Mouse (Mus musculus): Measurements from ENCODE around the gene Snapc4. TPM values are rescaled to one million over a fixed set of nuclear protein-coding genes. Genes with fewer than 3 reads are reported as not detected.
"Not testable (repeated sequence)": the region's sequence is repeated elsewhere in the genome, so short reads cannot be mapped to it uniquely, and the experiment has no call there.

Snapc4 gene
- polyA plus RNA-seq (2012; rRNA removed) = 30.7 and 32.0 TPM in 2 replicates

DNA sequence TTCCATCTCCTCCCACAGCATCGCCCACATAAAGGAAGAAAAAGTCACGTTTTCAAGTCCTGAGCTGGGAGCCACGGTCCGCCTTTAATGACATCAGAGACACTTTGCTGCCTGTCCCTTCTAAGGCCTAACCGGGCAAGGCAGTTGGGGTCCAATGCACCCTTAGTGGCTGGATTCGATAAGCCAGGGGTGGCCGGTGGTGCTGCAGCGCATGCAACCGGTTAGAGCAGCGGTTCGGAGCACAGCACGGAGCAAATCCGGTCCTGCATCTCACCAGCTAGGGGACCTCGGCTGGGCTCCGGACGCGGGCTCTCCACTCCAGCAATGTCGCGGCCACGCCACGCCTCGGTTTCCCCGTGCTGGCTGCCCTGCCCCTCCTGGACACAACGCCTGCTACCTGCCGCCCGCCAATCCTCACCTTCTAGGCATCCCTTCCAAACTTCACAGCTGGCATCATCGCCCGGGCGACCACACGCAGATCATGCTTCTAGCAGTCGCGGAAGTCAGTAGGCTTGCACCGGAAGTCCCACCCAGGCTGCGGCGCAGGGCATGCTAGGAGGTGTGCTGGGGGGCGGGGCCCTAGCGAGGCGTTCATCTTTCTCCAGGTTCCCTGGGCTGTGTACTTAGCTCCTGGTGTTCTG lies at the start of gene Snapc4:
Gene Snapc4 (minus strand): TSS at position 523 of the 641 bp plus-strand sequence.
- DNase-seq (ENCODE audit: low spot score) = peak; percentile 61

DNA sequence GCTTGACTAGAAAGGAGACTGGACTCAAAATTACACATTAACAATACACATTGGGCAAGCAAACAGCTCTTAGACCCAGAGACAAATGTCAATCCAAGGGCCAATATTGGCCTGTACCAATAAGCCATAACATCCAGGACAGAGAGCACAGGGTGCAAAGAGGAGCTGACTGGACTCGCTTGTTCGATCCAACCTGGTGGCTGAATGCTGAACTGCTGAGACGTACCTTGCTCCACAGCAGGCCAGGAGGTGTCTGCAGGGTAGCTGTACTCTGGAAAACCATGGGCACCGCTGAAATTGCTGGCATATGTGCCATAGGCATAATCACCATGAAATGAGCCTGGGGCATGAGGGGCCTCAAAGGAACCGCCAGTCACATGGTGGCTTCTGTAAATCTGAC lies 49.4 kb upstream of the Snapc4 start:
- DNase-seq (ENCODE audit: low spot score) = no peak

DNA sequence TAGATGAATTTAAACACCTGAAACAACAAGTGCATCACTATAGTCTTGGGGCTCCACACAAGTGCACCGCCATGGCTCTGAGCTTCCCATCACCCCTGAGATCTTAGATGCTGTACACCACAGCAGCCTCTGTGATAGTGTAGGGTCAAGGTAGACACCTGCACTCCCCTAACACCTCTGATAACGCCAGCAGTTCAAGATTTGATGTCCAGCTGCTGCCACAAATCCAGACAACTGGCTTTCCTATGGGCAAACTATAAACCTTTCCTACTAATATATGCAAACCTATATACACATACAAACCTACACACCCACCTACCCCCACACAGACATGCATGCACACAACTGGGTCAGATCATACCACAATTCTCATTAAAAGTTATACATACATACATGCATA lies 44.1 kb upstream of the Snapc4 start:
- DNase-seq (ENCODE audit: low spot score) = no peak

DNA sequence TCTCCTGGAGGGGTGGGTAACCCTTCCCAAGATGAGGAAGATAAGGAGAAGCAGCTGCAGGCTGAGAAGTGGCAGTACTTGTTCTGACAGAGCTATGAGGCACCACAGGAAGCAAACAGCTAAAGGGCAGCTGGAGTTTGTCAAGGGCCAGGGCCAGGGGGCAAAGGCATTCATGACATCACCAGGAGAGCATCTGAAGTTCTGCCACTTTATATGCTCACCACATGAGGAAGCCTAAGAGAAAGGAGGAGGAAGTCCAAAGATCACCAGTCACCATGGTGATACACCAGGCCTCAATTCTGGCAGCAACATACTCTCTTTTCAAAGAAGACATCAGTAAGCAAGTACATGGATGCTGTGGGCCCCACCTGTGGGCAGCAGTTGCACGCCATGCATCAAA lies 42.6 kb upstream of the Snapc4 start:
- no peak for DNase-seq (ENCODE audit: low spot score)

DNA sequence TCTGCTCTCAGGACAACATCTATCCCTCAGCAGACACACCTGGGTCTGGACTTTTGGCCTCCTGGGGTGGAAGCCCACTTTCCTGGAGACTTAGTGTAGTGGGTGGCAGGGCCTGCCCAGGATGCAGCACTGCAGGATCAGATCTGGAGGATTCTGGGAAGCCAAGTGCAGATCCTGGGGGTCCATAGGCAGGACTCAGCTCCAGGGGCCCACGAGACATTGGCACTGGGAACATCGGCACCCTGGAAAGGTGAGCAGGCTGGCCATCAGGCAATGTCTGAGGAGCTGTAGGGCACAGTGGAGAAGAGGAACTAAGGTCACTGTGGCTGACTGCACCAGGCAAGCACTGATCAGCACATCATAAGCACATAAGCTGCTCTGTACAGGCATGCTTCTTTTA lies 41.5 kb upstream of the Snapc4 start:
- no peak for DNase-seq (ENCODE audit: low spot score)

DNA sequence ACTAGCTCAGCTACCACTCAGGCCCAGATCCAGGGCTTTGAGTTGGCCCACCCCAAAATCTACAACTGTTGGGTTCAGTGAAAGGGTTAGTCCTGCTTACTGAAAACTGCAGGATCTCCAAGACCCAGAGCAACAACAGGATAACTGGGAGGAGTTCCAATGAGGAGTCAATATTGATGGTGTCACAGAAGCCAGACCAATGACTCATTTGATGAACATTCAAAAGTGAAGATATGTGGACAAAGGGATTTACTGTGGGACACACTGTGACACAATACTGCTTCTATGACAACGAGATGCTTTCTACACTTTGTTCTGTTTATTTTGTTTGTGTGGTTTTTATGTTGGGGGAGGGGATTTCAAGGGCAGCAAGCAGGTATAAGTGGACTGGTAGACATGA lies 37.7 kb upstream of the Snapc4 start:
- no peak for DNase-seq (ENCODE audit: low spot score)

DNA sequence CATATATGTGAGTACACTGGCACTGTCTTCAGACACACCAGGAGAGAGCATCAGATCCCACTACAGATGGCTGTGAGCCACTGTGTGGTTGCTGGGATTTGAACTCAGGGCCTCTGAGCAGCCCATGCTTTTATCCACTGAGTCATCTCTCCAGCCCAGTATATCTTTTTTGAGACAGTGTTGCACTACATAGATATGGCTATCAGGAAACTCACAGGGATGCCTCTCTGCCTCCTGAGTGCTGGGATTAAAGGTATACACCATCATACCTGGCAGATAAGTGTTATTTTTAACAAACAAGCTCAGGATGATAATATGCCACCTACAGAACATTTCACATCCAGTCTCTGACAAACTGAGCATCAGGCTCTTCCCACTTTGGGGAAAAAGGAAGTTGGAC lies 36.6 kb upstream of the Snapc4 start:
- no peak for DNase-seq (ENCODE audit: low spot score)

DNA sequence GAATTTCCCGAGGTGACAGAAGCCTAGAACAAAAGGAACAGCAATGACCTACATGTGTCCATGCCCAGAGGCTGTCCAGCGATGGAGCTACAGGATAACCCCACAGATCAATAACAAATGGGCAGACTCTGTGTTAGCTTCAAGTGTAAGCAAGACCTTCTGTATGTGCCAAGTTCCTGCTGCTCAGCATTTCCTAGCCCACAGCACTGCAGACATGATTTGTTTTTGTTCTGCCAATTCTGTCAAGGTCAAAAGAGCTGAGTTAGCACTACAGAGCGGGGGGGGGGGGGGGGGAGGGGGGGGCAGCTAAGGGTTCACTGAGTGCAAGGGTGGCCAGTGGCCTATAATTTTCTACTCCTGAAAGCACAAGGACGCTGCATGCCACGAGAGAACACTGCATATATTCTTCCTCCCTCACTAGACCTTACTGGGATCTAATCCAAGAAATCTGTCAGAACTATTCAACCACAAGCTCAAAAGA lies 30.5 kb upstream of the Snapc4 start:
- DNase-seq (ENCODE audit: low spot score) = no peak

DNA sequence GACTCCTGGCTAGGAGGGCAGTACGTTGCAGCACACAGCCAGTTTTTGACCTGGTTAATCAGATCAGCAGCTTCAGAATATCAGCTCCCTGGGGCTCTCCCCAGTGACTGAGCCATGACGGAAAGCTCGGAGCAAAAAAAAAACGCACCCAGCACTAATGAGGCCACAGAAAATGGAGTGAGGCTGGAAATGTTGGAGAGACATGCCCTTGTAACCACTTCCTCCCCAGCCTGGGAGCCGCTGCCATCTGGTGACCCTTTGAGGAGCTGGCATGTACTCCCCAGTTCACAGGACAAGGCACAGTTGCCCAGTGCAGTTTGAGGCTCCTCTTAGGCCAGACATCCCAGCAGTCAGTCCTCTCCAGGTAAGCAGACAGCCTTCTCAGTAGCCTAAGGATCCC lies 29.6 kb upstream of the Snapc4 start:
- DNase-seq (ENCODE audit: low spot score) = no peak

DNA sequence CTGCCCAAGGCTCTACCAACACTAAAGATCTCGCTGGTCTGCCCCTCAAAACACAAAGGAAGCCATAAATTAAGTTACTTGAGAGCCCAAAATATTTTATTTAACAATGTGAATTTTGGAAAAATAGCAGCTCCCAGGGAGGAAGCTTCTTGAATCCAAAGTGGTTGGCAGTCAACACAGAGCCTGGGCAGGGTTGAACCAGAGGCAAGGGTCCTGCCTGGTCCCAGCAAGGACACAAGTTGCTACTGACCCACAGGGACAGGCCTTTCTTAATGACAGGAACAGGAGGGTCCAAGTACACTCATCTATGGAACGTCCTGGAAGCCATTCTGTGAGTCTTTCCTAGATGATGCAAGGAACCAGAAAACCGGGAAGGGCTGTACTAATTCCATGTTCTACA lies 28.9 kb upstream of the Snapc4 start:
- no peak for DNase-seq (ENCODE audit: low spot score)

DNA sequence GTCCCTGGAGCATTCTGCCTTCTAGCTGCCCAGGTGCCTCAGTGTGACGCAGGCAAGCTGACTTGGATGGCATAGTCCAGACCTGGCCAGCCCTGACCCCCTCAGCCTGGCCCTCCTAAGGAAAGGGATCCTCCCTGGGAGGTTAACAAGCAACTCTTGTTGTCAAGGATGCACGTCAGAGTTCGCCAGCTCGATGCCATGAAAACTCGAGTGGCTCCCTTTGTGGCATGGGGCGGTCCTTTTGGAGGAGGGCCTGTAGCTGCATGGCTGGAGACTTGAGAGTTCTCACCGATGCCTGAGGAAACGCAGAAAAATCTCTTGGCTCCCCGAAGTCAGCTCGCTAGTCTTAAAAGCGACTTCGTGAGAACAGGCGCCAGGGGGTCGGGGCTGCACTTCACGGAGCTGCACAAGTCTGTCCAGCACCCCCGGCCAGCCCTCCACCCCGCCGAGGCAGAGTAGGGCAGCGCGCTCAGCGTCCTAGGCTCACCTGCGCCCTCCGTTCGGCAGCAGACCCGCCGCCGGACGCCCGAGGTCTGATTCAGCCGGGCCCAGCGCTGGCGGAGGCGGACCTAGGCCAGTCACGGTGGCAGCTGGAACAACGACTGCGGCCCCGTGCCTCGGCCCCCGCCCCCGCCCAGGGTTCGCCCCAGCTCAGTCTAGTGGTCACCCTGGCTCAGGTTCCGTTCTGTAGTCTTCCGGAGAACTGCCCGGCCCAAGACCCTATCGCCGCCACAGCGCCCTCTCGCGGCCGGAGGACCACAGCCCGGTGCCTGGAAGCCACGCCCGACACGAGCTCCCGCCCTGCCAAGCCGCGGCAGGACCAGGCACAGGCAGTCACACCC lies 28.3 kb upstream of the Snapc4 start, which contains the start of gene Inpp5e:
Gene Inpp5e (minus strand): TSS at position 689 of the 842 bp plus-strand sequence.
- DNase-seq (ENCODE audit: low spot score) = peak; percentile 100

DNA sequence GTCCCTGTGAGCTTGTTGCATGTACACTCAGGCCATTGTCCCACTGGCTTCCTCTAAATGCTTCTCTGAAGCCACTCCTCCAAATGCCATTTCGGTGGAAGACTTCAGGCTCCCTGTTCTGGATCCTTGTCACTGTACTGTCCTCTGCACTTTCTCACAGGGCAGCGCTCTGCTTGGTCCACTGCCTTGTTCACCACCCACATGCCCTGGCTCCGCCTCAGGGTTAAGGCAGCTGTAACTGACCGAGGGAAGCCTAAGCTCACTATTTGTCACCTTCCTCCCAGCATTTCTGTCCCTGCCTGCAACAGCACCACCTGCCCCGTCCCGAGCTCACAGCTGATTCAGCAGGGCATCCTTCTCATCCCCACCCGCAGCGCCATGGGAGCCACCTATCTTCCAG lies 22.9 kb upstream of the Snapc4 start:
- no peak for DNase-seq (ENCODE audit: low spot score)

DNA sequence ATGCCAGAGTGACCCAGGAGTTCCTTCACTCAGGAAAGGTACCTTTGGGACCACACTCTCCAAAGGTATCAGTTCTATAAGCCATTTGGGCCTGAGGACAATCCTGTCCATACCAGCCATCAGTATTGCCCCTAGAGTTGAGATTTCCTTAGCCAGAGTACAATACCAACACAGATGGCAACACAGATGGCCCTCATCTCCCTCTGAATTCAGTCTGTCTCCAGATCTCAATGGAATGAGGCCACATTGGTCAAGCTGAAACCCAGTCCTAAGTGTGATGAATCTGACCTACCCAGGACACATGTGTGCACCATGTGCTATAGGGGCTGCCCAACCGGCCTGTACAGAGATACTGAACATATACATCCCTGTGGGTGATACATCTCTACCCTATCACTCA lies 21.8 kb upstream of the Snapc4 start:
- no peak for DNase-seq (ENCODE audit: low spot score)

DNA sequence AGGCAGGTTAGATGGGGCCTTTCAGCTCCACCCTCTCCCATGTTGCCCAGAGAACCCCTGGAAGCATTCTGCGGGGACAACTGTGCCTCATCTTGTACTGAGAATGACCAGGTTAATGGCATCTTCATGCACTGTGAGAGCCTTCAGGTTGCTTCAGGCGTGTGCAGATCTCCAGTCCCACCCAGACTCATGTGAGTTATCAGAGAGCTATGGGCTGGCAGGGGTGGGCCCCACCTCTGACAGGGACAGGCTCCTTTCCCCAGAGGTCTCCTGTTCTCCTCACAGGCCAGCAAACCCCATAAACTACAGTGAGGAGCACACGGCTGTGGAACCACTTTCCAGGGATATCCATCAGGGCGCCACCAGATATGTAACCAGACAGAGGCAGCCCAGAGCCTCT lies 20.6 kb upstream of the Snapc4 start:
- no peak for DNase-seq (ENCODE audit: low spot score)

DNA sequence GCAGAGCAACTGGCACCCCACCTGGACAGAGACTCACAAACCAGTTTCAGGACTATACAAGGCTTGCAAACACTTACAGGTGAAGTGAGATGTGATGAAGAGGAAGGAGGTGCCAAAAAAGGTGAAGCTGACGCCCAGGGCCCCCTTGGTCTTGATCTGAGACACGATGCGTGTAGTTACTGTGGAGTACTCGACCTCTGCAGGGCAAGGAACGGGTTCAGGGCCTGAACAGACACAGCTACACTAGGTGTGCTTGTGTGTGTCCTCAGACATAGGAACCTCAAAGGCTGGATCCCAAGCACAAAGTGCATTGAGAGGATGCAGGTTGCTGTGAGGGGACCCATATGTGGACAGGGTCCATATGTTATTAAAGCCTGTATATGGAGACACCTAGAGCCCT lies 19.8 kb upstream of the Snapc4 start:
- DNase-seq (ENCODE audit: low spot score) = no peak

DNA sequence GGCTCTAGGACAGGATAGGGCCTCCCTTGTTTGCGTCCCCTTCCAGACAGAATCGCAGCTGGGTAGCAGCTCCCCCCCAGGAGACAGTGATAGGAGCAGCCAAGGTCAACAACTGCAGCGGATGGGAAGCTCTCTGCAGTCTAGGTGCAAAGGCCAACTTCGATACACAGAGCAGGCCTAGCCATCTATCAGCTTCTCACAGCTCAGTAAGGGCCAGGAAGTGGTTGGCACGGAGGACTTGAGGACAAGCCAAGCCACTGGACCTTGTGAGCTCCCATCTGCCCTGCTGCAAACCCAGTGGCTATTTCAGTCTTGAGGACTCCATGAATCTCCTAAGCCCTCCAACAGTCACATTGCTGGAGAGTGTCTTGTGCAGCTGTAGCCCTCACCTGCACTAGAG lies 19.2 kb upstream of the Snapc4 start:
- DNase-seq (ENCODE audit: low spot score) = no peak

DNA sequence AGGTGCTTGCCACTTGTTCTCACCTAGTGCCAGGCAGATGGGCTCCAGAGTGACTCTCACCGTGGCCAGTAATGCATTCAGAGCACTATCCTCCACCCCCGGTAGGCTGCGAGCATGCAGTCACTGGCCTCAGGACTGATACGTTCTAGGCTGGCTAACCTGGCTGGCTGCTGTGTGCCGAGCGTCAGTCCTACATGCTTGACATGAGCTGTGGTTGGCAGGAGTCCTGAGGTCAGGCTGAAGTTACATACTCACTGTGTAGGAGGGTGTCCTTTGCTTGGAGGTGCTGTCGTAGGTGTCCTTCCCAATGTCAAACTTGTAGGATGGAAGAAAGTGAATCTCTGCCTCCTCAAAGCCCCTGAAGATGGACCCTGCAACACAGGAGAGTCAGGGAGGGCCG lies 18.5 kb upstream of the Snapc4 start:
- no peak for DNase-seq (ENCODE audit: low spot score)

DNA sequence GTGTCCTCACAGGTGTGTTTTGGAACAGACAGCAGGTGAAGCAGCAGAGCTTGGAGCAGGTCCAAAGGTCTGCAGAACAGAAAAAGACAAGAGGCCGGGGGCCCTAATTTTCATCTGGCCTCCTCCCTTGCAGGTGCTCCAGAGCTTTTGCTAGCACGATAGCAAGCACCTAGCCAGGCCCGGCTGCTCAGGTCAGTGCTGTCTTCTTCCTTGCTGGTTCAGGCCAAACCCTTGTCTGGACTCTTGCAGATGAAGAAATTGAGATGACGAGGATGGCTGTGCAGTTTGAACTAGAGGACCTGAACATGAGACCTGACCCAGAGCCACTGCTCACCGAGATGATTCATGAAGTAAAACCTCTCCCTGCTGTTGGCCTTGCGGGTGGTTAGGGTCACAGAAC lies 11.2 kb upstream of the Snapc4 start:
- DNase-seq (ENCODE audit: low spot score) = no peak

DNA sequence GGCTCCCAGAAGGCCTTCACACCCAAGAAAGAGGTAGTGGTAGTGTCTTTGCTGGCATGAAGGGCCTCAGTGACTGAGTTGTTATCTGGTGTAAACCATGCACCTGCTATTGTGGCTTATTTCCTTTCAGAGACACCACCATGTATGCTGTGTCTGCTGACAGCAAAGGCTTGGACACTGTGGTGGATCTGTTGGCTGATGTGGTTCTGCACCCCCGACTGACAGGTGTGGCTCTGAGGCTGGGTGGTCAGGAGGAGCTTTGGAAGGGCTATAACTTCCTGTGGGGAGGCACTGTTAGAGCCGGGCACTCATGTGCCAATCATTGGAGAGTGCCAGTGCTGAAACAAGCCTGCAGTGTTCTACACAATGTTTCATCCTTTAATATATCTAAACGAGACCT lies 10.5 kb upstream of the Snapc4 start:
- no peak for DNase-seq (ENCODE audit: low spot score)

DNA sequence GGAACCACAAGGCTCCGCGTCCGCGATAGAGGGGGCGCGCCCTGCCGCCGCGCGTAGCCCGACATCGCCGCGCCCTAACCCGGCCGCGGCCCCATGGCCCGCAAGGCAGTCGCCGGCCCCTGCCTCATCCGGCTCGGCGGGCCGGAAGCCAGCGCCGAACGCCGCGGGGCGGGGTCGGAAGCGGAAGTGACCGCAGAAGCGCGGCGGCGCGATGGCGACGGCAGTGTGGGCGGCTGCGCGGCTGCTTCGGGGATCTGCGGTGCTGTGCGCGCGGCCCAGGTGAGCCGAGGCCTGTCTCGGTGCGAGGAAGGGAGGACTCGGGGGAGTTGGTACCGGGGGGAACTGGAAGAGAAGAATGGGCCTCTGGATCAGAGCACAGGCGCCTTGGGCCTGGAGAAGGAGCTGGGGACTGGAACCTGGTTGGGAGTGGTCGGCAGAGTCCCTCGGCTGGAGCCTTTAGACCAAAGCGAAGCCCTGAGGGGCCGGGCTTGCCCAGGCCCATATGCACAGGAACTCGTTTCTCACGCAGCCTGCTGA lies 8.8 kb upstream of the Snapc4 start, which contains the start of the genes Entr1 and Pmpca:
Gene Entr1 (minus strand): TSS at position 163 of the 537 bp plus-strand sequence.
Gene Pmpca (plus strand): TSS at position 186 of the 537 bp plus-strand sequence.
- DNase-seq (ENCODE audit: low spot score) = peak; percentile 78

DNA sequence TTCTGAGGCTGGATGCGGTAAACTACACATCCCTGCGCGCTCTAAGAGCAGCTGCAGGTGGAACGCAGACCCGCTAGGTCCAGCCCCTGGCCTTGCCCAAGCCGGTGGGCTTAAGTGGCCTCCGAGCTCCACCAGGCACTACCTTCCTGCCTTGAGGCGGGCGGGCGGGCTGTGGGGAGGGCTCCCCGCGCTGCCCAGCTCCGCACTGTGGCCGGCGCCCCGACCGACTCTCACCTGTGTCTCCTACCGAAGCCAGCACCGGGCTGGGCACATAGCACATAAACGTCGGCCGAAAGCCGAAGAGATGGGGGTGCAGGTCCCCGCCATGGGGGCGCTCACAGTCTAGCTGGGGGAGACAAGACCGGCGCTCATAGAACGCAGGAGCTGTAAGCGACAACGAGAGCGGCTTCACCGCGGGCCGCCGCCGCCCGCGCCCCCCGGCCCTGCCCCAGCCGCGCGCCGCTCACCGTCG lies 8.3 kb upstream of the Snapc4 start:
- no peak for DNase-seq (ENCODE audit: low spot score)

DNA sequence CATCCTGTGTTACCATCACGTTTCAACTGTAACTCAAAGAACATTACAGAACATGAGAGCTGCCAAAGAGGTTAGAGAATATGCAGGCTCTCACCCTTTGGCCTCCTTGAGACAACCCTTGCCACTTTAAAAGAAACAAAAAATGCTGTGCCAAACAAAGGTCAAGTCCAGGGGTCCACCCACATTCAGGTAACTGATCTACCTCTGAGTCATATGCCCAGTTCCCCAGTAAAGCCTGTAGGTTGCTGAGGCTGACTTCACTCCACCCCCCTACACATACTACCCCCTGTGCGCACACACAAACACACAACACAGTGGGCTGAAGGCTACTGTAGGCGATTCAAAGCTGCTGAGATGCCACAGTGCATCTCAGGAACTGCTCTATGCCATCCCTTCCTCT lies 7.3 kb upstream of the Snapc4 start:
- DNase-seq (ENCODE audit: low spot score) = no peak

DNA sequence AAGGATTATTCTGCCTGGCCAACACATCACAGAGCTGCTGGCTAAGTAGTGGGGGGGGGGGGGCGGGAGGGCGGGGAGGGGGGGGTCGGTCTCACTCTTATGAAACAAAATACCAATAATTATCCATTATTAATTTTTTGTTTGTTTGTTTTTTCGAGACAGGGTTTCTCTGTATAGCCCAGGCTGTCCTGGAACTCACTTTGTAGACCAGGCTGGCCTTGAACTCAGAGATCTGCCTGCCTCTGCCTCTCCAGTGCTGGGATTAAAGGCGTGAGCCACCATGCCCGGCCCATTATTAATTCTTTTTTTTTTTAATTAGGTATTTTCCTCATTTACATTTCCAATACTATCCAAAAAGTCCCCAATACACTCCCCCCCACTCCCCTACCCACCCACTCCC lies 418 bp upstream of the Snapc4 start:
- DNase-seq (ENCODE audit: low spot score) = not testable (repeated sequence)

Measured in urinary bladder, adult 2 months (tissue).